Mouse (Mus musculus) effector memory CD4-positive, alpha-beta T cell, adult 5 months (primary cell): ENCODE data around the gene Hnrnpa0. TPM values are rescaled to one million over a fixed set of nuclear protein-coding genes. Genes with fewer than 3 reads are reported as not detected.

Experiments used
- polyA plus RNA-seq: library from polyadenylated mRNA; unstranded; fragments of 100-300 nt; shearing (Covaris generic); gene quantifications from one replicate; pipeline ENCODE4 v1.2.1, GENCODE M21; 2017

The Hnrnpa0 gene
- 77.4 TPM for polyA plus RNA-seq

DNA sequence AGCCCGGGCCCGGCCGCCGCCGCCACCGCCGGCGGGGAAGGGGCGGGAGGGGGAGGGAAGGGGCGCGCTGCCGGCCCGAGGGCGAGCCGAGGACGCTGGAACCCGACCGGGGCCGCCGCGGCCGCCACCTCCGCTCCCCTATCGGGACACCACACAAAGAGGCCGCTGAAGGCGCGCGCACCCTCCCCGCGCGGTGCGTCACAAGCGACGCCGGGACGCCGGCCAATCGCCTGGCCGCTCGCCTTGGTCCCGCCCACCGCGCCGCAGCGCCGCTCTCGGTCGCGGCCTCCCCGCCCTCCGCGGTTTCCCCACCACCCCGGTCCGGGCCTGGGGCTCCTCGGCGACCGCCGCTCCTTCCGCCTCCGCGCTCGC, at the start of gene Hnrnpa0:
Gene Hnrnpa0, minus strand, starts transcription at position 161 of the 372 bp plus-strand sequence.

DNA sequence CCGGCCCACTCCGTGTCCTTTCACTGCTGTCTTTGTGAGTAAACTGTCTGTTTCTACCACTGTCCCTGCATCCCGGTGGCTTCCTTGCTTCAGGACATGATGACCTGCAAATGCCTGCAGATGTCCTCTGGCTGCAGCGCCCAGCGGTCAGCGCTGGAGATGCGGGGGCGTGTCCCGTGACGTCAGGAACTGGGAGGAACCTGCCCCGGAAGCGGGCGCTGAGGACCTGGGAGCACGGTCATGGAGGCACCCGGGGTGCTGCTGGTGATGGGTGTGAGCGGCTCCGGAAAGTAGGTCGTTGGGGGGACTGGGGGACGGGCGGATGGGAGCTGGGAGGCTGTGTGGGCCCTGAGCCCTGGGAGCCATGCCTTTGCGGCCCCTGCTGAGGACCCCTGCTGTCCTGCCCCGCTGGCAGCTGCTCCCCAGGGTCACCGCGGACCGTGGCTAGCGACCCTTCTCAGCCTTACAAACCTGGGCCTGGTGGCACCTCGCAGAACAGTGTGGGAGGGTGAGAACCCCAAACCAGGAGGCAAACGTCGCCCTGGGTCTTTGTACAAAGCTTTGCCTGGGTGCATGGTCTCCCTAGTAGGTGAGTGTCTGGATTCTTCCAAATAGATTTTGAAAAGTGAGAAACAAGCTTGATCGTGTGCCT, 29.2 kb upstream of the Hnrnpa0 start, which contains the start of gene Idnk:
Gene Idnk, plus strand, starts transcription at position 203 of the 652 bp plus-strand sequence.

DNA sequence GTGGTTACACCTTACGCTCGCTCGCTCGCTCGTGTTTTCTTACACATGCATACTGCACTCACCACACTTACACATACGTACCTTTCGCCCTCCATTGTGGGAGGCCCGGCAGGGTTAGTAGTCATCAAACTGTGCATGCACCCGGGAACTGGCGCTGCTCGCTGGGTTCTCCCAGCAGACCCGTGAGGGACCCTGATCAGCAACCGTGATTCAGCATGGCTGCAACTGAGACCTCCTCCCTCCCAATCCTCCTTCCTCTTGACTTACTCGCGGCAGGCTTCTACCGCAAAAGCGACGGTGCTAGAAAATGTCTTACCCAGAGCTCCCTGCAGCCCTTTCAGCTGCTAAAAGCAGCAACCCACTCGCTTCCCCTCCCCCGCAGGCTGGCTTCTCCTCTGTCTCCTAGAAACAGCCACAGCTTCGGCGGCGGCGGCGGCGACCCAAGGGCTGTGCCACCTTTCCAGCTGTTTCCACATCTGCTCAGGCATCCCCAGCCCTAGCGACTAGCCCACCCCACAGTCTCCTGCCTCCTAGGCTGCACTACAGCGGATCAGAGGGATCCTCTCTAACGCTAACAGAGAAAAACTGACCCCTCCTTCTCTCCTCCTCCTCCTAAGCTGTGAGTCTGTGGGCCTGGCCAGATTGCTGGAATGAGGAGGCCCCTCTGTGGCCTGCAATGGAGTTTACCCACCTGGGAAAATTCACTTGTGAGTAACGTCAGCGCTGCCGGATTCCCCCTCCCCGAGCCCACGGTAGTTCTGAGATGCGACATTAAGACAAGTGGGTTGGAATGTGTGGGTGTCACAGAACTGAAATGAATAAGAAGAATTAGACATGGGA, 15.1 kb downstream of the Hnrnpa0 start, which contains the start of gene Klhl3:
Gene Klhl3, minus strand, starts transcription at position 532 of the 840 bp plus-strand sequence.

Other genes starting within 250 kb of the Hnrnpa0 start
- gene Spock1, start 220.2 kb downstream of the Hnrnpa0 start, polyA plus RNA-seq = not detected
- 2.1 TPM for gene Klhl3, start 15.0 kb downstream of the Hnrnpa0 start, polyA plus RNA-seq
- 115 TPM for gene Idnk, start 29.1 kb upstream of the Hnrnpa0 start, polyA plus RNA-seq
- gene Ubqln1, start 87.1 kb upstream of the Hnrnpa0 start, polyA plus RNA-seq = 145 TPM
- 0.76 TPM for gene Gkap1, start 147.1 kb upstream of the Hnrnpa0 start, polyA plus RNA-seq
- not detected for gene Kif27, start 230.6 kb upstream of the Hnrnpa0 start, polyA plus RNA-seq